Mouse (Mus musculus): ENCODE results near the gene Mcfd2.

Gene Mcfd2

DNA sequence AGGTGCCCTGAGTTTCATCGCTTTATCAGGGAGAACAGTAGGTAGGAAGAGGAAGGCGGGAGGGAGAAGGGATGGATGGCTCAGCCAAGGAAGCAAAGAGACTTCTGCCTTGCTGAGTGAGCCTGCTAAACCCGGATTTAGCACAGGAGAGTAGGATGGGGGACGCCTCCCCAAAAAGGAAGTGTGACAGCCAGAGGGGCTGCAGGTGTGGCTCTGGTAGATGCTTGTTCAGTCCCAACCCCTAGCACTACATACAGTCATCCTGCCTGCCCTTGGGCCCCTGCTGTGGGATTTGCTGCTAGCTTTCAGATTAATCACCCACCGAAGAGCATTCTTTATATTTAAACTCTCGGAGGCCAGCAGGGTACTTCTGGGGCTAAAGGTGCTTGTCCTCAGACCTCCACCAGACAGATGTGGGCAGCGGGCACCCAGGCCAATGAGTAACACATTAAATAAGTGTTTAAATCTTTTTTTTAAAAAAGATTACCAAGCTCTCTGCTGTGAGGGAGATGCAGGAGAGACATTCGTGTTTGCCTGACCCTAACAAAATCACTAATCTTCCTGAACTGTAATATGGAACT is 21.6 kb upstream of the Mcfd2 start:
- DNase-seq = peak; percentile 51

DNA sequence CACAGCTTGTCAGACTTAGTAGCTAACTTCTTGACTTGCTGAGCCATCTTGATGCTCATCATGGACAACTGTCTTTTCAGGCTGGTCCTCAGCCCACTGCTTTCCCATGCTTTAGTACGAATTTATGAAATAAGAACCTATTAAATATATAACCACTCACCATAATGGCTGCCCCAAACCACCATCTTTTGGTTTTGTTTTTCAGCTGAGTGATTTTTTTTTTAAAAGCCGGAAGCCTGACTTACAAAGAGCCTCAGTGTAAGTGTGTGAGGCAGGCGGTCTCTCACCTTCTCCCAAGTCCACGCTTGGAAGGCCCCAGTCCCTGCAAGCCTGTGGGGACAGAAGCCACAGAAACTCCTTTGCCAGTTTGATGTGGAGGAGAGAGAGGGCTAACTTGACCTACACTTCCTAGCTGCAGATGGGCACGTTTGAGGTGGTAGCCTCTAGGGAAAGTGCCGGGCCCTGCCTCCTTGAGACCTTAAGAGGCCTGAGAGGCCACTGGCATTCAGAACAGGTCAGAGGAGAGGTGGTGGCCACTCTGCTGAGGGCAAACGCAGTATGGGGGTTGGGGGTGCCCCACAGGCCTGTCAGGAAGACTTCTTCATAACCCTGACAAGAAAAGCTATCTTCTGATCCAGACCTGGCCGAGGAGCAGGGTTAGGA is 20.9 kb upstream of the Mcfd2 start:
- peak; percentile 33 for DNase-seq

DNA sequence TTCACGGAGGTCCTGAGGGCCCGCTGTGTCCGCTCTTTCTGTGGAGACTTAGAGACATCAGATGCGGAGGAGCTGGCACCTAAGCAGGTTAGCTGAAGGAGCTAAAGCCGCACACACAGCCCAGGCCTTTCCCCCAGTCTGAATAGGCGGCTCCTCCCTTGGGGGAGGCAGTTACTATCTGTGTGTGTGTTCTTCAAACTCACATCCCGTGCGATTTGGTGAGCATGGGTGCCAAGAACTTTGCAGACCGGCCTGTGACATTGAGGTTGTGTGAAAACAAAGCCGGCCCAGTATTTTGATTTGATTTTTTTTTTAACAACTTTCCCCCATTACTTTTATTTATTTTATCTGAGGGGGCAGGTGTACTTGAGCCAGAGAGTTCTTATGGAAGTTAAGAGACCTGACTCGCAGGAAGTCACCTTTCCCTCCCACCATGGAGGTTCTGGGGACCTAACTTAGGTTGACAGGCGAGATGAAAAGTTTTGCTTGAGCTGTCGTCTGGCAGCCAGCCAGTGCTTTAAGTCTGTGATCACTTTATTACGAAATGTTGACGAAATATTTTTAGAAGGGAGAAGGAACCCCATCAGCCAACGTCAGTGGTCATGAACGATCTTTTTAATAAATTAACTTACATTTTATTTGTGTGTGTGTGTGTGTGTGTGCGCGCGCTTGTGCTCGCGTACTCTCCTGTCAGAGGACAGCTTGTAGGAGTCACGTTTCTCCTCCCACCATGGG is 20.2 kb upstream of the Mcfd2 start:
- no peak for DNase-seq

- no peak for DNase-seq
These were observed 18.8 kb upstream of the Mcfd2 start for GRCm38 (mm10) chr17:87284482-87285040.

- DNase-seq = peak; percentile 61
These were observed 18.2 kb upstream of the Mcfd2 start for GRCm38 (mm10) chr17:87283755-87284481.

GRCm38 (mm10) chr17:87283055-87283754 is 17.5 kb upstream of the Mcfd2 start:
- DNase-seq = peak; percentile 82

DNA sequence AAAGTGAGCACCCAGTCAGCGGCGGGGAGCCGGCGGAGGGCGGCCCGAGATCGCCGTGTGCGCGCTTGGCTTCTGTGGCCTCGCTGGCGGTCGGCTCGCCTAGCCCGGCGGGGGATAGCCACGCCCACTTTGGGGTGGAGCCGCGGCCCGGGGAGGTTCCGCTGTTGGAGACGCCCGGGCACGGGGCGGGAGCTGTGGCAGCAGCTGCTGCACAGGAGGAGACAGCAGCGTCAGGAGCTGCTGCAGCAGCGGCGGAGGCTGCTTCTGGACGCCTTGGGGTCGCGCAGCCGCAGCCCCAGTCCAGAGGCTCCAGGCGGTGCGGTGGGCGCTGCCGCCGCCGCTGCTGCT is 16.9 kb upstream of the Mcfd2 start, which contains the start of gene Ttc7:
TSS of gene Ttc7 (plus strand) at position 181 of the 348 bp plus-strand sequence.
- peak; percentile 100 for DNase-seq

- DNase-seq = peak; percentile 90
These were observed 16.4 kb upstream of the Mcfd2 start for GRCm38 (mm10) chr17:87282007-87282705.

GRCm38 (mm10) chr17:87275363-87276341 is 9.9 kb upstream of the Mcfd2 start:
- no peak for DNase-seq

DNA sequence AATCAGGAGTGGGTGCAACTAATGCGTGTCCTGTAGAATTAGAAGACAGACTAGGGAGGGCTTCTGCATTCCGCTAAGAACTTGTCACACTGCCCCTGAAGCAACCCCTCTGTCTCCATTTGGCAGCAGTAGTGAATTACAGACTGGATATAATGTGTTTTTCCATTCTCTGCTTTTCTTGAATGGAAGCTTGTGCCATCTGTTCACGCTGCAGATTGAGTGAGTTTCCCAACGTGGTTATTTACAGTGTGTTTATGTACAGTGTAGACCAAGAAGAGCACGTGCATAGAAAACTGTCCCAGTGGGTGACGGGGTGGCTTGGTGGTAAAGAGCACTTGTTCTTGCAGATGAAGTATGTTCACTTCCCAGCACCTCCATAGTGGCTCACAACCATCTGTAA is 3.7 kb upstream of the Mcfd2 start:
- no peak for DNase-seq

GRCm38 (mm10) chr17:87264927-87265791 is 576 bp downstream of the Mcfd2 start:
- DNase-seq = no peak

DNA sequence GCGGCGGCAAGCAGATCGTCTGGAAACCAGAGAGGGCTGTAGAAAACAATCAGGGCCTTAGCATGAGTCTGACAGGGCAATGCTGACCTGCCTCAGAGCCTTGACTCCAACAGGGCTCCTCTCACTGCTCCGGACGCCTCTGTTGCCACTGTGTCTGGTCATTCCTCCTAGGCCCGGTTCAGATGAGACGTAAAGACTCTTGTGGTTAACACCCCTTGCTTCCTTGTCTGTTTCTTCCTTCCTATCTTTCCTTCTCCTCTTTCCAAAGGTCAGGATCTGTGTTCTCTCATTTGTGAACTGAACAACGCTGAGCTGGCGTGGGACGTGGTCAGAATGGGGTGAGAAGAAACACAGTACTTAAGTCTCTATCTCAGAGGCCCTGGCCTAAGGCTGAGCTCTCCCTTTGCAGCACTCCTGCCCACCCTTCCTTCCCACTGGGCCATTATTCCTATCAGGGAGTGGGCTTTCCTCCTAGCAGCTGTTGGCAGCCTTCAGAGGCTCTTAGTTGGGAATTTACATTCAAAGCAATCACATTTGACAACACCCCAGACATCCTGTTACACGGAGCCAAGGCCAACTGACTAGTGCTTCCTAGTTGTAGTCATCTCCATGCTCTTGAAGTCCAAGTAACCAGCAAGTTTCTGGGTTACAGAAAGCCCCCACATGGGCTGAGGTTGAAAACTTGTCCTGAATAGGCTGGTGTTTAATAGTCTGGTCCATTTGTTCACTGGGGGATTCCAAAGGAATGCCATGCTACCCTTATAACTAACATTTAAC is 1.5 kb downstream of the Mcfd2 start:
- DNase-seq = no peak

DNA sequence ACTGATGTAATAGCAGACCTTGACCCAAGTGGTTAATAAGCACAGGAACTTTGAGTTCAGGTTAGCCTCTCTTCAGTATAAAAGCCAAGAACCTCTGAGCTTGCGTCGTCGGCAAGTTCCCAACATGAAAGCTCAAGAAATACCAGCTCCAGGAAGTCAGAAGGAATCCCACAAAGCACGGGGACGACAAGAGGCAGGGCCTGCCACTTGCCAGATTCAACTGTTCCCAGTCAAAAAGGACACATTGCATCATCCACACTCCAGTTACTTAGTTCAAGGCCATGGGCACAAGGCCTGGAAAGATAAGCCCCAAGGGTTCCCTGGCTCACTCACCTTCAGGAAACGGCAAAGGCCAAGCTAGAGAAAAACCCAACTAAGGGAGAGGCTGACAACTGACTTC is 2.3 kb downstream of the Mcfd2 start:
- DNase-seq = no peak

- no peak for DNase-seq
These were observed 10.1 kb downstream of the Mcfd2 start for GRCm38 (mm10) chr17:87255672-87256071.

DNA sequence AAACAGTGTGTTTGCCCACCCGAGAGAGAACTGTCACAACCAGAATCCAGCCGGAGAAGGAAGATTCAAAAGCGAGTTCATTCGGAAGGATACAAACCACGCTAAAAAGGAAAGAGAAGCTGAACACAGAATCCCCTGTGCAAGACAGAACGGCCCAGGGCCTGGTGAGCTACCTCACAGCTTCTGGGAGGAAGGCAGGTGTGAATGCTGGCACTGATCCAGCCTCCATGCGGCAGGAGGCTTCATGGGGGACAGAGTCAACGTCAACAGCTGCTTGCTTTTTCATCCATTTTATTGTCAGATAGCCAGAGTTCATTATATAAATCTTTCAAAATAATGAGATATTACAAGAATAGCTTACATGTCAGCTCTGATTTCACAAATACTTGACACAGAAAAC is 11.4 kb downstream of the Mcfd2 start:
- DNase-seq = no peak

DNA sequence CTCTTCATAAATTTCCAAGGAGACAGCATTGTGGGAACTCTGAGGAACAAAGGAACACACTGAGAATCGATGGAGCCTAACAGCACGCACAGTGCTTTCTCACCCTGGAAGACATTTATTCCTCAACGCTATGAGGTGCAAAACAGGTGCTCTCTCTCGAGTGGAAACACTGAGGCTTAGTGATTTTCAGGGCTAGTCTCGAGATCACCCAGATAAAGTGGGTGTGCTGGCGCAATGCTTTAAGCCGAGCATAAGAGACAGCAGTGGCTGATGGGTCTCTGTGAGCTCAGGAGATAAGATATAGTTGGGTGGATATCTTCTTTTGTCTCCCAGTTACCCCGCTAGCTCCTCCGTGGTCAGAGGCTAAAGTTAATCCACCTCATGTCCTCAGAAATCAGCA is 19.6 kb downstream of the Mcfd2 start:
- DNase-seq = no peak

DNA sequence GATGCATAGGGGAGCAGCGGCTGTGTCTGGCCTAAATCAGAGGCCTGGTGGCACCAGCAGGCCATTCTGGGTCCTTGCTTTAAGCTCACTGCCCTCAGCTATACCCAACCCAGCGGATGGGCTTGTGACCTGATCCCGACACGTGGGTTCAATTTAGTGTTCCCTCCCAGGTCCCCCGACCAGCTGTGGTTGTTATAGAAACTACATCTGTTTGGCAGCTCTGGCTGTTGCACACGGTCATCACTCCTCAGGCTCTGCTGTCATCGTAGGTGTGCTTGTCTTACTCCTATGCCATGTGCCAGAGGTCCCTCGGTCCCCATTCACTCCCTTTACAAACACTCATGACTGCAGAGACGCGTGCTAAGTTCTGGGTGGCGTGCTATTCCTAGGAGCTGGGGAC is 27.9 kb downstream of the Mcfd2 start:
- DNase-seq = no peak

DNA sequence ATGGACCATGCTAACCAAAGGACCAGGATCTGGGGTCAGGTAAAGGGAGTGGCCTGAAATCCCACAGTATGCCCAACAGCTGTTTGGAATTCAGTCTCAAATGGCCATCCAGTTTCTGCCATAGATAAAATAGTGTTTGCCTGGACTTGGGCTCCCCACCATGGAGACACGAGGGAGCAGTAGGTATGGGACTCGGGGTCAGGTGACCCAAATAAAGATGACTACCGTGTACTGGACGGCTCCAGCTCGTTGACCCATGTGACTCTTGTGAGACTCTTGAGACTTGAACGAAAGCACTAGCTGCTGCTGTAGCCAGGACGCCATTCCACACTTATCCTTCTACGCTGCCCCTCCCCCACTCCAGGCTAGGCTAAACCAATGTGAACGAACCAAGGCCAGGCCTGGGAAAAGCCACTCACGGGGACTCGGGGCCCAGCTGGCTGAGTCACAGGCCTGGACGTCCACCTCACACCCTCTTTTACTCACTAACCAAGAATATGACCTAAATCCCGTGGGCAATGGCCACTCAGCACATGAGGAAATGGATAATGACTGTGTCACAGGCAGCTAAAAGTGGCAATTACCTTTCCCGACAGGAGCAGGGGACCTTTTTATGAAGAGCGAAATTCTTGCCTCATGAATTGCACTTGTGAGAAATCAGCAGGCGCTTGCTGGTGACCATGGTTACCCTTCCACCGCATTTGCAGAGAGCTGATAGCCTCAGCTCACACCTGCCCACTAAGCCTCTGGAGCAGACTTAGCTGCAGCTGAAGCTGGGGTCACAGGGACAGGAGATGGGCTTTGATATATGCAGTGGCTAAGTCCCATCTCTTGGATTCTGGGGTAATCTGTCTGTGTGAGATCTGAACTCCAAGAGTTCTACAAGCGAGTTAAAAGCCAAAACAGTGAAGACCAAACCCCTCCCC is 28.7 kb downstream of the Mcfd2 start:
- DNase-seq = no peak
